Mouse (Mus musculus) heart, embryonic 10.5 days (tissue): ENCODE results near the gene Clasp1. TPM values are rescaled to one million over a fixed set of nuclear protein-coding genes. Genes with fewer than 3 reads are reported as not detected.

Source experiments
- DNase-seq: peaks from one replicate; pipeline ENCODE4 v3.0.0-alpha.2; 2017; ENCODE audit warnings: low spot score
- H3K27ac ChIP-seq: fragments of 300-500 bp; sonication (generic); 2 replicates; pipeline ENCODE4 v1.5.1; 2016; ENCODE audit warnings: mild to moderate bottlenecking
- H3K27me3 ChIP-seq: fragments of 300-500 bp; sonication (generic); 2 replicates; pipeline ENCODE4 v1.6.1; 2016; ENCODE audit warnings: mild to moderate bottlenecking; ENCODE audit not compliant: poor library complexity, insufficient read depth, severe bottlenecking
- H3K36me3 ChIP-seq: fragments of 300-500 bp; sonication (generic); 2 replicates; pipeline ENCODE4 v1.6.1; 2016; ENCODE audit warnings: mild to moderate bottlenecking, moderate library complexity
- H3K4me1 ChIP-seq: fragments of 300-500 bp; sonication (generic); 2 replicates; pipeline ENCODE4 v1.6.1; 2016; ENCODE audit warnings: mild to moderate bottlenecking
- H3K4me3 ChIP-seq: fragments of 300-500 bp; sonication (generic); 2 replicates; pipeline ENCODE4 v1.5.1; 2016; ENCODE audit warnings: mild to moderate bottlenecking, moderate library complexity
- H3K9me3 ChIP-seq: fragments of 300-500 bp; sonication (generic); 2 replicates; pipeline ENCODE4 v1.6.1; 2016; ENCODE audit warnings: mild to moderate bottlenecking, moderate library complexity
- WGBS: fragments of 180-500 bp; shearing (Covaris S2); methylation state at CpG from one replicate; pipeline ENCODE4 v1.1.7; 2016; 5-methylcytosine and 5-hydroxymethylcytosine counted together
- polyA plus RNA-seq: library from polyadenylated mRNA; unstranded; fragments of >200 nt; fragmentation: Nextera tagmentation; extraction: Ambion mirVana; gene quantifications from 2 replicates; pipeline ENCODE4 v1.2.1, GENCODE M21; 2016

The Clasp1 gene
- polyA plus RNA-seq, 1 experiment from 2014 or later: 72.3 TPM

DNA sequence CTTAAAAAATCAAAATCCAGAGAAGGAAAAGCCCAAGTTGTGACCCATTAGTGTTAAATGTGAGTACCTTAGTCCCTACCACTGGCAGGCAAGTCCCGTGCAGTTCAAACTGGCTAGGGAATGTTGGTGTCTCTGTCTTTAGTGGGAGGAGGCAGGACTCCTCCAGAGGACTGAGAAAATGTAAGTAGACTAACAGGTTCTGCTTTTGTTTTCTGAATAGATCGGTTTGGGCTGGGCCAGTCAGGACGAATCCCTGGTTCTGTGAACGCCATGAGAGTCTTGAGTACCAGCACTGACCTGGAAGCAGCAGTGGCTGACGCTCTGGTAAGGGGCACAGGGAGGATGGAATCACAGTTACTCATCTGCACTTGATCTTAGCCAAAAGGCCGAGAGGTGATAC is 150.2 kb downstream of the Clasp1 start:
- 89% methylated on average over 6 of the region's 6 CpGs for WGBS
- no peaks in the 10 kb centered on the region for H3K9me3 ChIP-seq
- H3K27ac ChIP-seq: no peak overlapping the region
- no peak for DNase-seq
- H3K4me1 ChIP-seq: no peaks in the 10 kb centered on the region
- no peaks in the 10 kb centered on the region for H3K27me3 ChIP-seq
- H3K4me3 ChIP-seq: no peak overlapping the region
- H3K36me3 ChIP-seq: peaks cover 87% of the 10 kb centered on the region

DNA sequence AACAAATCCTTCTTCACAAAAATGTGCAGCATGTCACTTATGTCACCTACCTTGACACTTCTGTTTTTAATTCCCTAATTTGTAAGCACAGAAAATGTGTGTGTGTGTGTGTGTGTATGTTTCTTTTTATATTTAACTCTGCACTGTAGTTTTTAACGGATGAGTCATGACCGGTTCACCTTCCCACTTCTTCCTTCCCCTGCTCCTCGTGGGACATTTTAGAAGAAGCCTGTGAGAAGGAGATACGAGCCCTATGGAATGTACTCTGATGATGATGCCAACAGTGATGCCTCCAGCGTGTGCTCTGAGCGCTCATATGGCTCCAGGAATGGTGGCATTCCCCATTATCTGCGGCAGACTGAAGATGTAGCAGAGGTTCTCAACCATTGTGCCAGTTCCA is 154.0 kb downstream of the Clasp1 start:
- DNase-seq: no peak
- WGBS: 90% methylated on average over 7 of the region's 7 CpGs
- H3K27ac ChIP-seq: no peak overlapping the region
- no peak overlapping the region for H3K4me3 ChIP-seq
- H3K9me3 ChIP-seq: no peaks in the 10 kb centered on the region
- H3K4me1 ChIP-seq: no peaks in the 10 kb centered on the region
- H3K36me3 ChIP-seq: peaks cover 88% of the 10 kb centered on the region
- H3K27me3 ChIP-seq: no peaks in the 10 kb centered on the region

DNA sequence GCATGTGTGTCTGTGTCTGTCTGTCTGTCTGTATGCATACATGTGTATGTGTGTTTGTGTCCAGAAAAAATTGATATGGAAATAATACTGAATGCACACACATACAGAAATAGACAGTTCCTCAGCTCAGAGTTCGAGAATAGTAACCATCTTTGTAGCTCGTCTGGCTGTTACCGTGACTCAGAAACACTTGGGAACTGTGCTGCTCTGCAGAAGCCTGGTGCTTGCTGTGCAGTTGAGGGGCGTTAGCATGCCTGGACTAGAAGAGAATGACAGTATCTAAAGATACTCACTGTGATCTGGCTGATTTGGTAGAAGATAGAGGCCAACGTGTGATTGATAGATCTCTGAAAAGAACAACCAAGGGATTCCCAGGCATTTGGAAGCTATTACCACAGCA is 159.9 kb downstream of the Clasp1 start:
- 85% methylated on average over 5 of the region's 5 CpGs for WGBS
- Histone ChIP-seq H3K4me3 (no peak overlapping the region), H3K4me1 (no peaks in the 10 kb centered on the region), H3K36me3 (peaks cover 90% of the 10 kb centered on the region), H3K27me3 (no peaks in the 10 kb centered on the region), H3K27ac (no peak overlapping the region), H3K9me3 (no peaks in the 10 kb centered on the region)
- no peak for DNase-seq

DNA sequence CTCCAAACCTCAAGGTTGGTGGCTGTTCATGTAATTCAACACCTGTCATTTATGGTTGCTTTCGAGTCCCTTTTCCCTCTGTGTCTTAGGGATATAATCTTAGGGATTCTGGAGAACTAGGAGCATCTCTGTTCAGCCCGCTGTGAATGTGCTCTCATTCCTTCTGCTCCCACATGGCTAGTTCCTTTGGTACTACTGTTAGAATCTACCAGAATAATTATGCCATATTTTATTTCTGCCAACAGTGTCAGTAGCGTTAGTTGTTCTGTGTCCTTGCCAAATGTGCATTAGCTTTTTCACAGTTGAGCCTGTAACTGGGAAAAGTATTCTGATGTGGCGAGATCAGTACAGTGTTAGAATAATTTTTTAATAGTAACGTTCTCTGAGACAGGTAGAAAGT is 162.3 kb downstream of the Clasp1 start:
- no peak for DNase-seq
- Histone ChIP-seq H3K4me3 (no peak overlapping the region), H3K9me3 (no peaks in the 10 kb centered on the region), H3K36me3 (peaks cover 95% of the 10 kb centered on the region), H3K27ac (no peak overlapping the region), H3K27me3 (no peaks in the 10 kb centered on the region), H3K4me1 (no peaks in the 10 kb centered on the region)
- WGBS: 93% methylated on average over 5 of the region's 5 CpGs

DNA sequence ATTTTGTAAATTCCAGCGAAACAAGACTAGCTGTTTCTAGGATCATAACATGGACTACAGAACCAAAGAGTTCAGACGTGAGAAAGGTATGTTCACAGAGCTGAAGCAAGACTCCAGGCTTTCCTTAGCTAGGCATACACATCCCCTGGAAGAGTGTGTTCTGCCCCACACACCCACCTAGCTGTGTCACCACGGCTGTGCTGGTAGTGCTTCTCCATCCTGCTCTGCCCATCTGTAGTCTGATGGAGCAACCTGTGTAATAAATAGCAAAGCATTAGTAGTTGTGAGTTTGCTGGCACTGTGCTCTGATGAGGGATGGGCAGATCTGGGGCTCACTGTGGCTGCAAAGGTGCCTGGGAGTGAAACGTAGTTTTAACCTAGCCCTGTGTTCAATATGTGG is 163.2 kb downstream of the Clasp1 start:
- peaks cover 95% of the 10 kb centered on the region for H3K36me3 ChIP-seq
- no peak for DNase-seq
- no peaks in the 10 kb centered on the region for H3K27me3 ChIP-seq
- WGBS: 90% methylated on average over 4 of the region's 4 CpGs
- H3K9me3 ChIP-seq: no peaks in the 10 kb centered on the region
- H3K4me1 ChIP-seq: no peaks in the 10 kb centered on the region
- no peak overlapping the region for H3K4me3 ChIP-seq
- no peak overlapping the region for H3K27ac ChIP-seq

DNA sequence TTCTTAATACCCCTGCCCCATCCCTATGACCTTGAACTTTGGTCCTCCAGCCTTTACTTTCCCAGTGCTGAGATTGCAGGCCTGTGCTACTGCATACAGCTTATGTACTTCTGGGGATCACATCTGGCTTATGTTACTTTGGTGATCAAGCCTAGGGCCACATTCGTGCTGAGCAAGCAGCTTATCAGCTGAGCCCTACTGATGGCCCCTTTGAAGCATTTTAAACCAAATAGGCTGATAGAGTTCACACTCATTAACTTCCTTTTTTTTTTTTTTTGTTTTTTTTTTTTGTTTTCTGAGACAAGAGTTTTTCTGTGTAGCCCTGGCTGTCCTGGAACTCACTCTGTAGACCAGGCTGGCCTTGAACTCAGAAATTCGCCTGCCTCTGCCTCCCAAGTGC is 164.2 kb downstream of the Clasp1 start:
- 62% methylated on average over 2 of the region's 2 CpGs for WGBS
- Histone ChIP-seq H3K27ac (no peak overlapping the region), H3K4me3 (no peak overlapping the region), H3K36me3 (peaks cover 95% of the 10 kb centered on the region), H3K27me3 (no peaks in the 10 kb centered on the region), H3K4me1 (no peaks in the 10 kb centered on the region), H3K9me3 (no peaks in the 10 kb centered on the region)
- no peak for DNase-seq

DNA sequence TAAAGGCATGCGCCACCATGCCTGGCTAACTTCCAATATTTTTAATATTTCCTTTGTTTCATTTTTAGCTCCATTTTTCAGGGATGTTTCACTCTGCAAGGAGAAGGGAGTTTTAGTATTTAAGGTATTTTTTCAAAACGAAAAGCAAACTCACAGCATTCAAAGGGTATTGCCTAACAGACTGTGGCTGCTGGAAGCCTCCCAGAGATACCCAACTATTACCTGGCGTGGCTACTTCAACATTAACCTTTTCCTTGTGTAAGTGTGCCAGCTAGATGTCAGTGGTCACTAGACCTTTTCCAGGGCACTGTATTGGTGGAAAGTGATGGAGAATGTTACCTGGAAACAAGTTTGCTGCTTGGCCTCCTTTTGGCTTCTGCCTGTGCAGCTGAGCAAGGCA is 164.6 kb downstream of the Clasp1 start:
- Histone ChIP-seq H3K9me3 (no peaks in the 10 kb centered on the region), H3K27ac (no peak overlapping the region), H3K4me3 (no peak overlapping the region), H3K27me3 (no peaks in the 10 kb centered on the region), H3K4me1 (no peaks in the 10 kb centered on the region), H3K36me3 (peaks cover 94% of the 10 kb centered on the region)
- DNase-seq: no peak
- 90% methylated on average over 3 of the region's 3 CpGs for WGBS

DNA sequence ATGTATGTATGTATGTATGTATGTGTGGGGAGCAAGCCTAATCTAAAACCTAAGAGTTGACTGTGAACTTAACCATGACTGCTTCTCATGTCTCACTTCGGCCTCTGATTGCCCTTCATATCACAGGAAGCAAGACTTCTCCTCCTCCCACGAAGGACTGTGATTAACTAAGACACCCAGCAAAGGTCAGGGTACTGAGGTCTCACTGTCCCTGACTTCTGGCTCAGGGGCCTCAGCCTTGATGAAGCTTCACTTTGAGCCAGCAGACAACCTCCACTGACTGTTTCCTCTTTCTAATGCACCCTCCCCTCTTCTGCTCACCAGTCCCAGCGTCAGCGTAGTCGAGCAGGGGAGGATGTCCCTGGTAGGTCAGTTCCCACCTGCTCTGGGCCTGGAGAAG is 166.1 kb downstream of the Clasp1 start:
- peaks cover 88% of the 10 kb centered on the region for H3K36me3 ChIP-seq
- no peaks in the 10 kb centered on the region for H3K4me1 ChIP-seq
- no peak overlapping the region for H3K4me3 ChIP-seq
- H3K9me3 ChIP-seq: no peaks in the 10 kb centered on the region
- no peaks in the 10 kb centered on the region for H3K27me3 ChIP-seq
- no peak for DNase-seq
- WGBS: 80% methylated on average over 5 of the region's 5 CpGs
- no peak overlapping the region for H3K27ac ChIP-seq

DNA sequence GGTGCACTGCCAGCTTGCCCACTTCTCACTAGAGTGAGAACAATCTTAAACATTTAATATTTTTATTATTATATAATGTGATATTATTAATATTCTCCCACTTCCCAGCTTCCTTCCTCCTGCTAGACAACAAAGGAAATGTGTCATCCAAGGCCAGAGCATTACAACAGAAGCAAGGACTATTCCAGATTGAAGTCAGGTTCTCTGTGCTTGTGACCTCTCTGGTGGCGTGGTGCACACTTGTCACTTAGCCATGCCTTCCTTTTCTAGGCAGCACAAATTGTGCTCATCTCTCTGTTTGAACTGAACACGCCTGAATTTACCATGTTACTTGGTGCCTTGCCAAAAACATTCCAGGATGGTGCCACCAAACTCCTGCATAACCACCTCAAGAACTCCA is 170.9 kb downstream of the Clasp1 start:
- peaks cover 90% of the 10 kb centered on the region for H3K36me3 ChIP-seq
- no peak overlapping the region for H3K4me3 ChIP-seq
- no peaks in the 10 kb centered on the region for H3K9me3 ChIP-seq
- H3K4me1 ChIP-seq: no peaks in the 10 kb centered on the region
- DNase-seq: no peak
- no peaks in the 10 kb centered on the region for H3K27me3 ChIP-seq
- 91% methylated on average over 2 of the region's 2 CpGs for WGBS
- no peak overlapping the region for H3K27ac ChIP-seq

DNA sequence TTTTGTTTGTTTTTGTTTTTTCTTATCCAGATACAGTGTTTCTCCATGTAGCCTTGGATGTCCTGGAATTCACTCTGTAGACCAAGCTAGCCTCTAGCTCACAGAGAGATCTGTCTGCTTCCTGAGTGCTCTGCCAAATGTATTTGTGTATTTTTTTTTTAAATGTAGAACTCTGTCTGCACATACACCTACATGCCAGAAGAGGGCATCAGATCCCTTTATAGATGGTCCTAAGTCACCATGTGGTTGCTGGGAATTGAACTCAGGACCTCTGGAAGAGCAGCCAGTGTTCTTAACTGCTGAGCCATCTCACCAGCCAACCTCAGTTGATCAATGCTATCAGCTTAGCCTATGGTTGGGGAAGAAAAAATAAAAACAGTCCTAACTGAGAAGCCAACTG is 175.7 kb downstream of the Clasp1 start:
- no peaks in the 10 kb centered on the region for H3K9me3 ChIP-seq
- DNase-seq: no peak
- no peaks in the 10 kb centered on the region for H3K27me3 ChIP-seq
- H3K36me3 ChIP-seq: peaks cover 95% of the 10 kb centered on the region
- no peak overlapping the region for H3K4me3 ChIP-seq
- no peaks in the 10 kb centered on the region for H3K4me1 ChIP-seq
- no peak overlapping the region for H3K27ac ChIP-seq

DNA sequence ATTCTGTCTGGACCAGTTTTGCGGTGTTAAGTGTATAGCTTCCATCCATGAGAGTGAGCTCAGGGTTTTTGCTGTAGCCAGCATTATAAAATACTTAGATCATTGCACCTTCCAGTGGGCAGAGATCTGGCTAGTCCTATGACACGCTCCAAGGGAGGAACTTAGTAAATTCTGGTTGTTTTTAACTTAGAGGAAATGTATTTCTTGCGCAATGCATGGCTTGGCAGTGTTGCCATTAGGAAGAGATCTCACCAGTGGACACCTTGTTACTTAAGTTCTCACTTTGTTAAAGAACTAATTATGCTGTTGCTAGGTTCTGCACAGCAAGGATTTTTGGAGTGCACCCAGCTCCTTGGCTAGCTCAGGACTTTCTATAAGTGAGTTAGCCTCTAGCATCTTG is 178.8 kb downstream of the Clasp1 start:
- no peaks in the 10 kb centered on the region for H3K27me3 ChIP-seq
- peaks cover 94% of the 10 kb centered on the region for H3K36me3 ChIP-seq
- H3K4me3 ChIP-seq: no peak overlapping the region
- no peak overlapping the region for H3K27ac ChIP-seq
- WGBS: 95% methylated on average over 3 of the region's 3 CpGs
- H3K9me3 ChIP-seq: no peaks in the 10 kb centered on the region
- H3K4me1 ChIP-seq: no peaks in the 10 kb centered on the region
- no peak for DNase-seq

DNA sequence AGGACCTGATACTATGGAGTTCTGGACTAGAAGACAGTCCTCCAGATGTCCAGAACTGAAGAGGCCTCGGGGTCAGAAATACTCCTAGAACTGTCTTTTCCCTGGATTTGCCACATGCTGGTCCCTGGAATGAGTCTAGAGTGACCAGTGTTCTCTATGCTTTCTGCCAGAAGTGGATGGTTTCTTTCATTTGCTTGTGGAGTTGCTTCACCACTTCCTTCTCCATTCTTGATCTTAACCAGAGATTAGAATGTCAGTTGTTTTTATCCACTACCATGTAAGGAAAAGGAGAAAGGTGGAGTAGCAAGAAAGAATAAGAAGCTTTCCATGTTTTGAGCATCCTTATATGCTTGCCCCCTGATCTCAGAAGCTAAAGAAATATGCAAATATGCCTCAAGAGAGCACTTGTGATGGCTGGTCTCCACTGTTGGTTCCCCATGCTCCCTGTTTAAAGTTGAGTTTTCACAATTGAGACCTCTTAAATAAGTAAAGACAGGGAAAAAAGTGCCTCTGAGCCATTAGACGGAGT is 191.4 kb downstream of the Clasp1 start:
- H3K36me3 ChIP-seq: peaks cover 64% of the 10 kb centered on the region
- H3K27ac ChIP-seq: no peak overlapping the region

DNA sequence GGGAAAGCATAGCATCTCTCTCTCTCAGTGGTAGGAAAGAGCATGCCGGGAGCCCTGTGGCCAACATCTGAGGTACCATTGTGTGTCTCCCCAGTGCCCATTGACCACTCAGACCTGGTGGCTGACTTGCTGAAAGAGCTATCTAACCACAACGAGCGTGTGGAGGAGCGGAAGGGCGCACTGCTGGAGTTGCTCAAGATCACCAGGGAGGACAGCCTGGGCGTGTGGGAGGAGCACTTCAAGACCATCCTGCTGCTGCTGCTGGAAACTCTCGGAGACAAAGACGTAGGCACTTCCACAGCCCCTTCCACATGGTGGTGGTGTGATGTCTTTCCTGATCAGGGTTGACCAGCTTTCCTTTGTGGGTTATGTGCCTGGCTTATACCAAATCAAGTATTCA is 192.3 kb downstream of the Clasp1 start:
- peaks cover 54% of the 10 kb centered on the region for H3K36me3 ChIP-seq

More for the DNA sequence above, 191.4 kb downstream of the Clasp1 start:
- WGBS: 90% methylated on average over 2 of the region's 2 CpGs
- no peak overlapping the region for H3K4me3 ChIP-seq
- H3K27me3 ChIP-seq: no peaks in the 10 kb centered on the region
- no peaks in the 10 kb centered on the region for H3K4me1 ChIP-seq
- DNase-seq: no peak
- H3K9me3 ChIP-seq: no peaks in the 10 kb centered on the region

DNA sequence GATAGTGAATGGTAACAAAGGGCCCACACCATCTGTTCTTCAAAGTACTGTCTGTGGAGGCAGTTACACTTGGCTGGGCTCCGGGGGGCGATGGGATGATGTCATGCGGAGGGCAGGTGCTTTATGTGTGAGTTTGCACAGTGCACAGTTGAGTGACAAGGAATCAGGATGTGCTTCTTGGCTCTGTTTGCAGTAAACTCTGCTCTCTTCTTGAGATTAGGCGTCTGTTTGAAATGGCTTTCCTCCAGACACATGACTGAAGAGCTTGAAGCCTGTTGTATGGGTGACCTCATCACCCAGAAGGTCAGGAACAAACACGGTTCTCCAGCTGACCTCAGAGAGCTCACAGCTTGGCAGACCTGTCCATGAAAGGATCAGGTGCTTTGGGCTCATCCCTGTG is 200.9 kb downstream of the Clasp1 start:
- 78% methylated on average over 5 of the region's 5 CpGs for WGBS
- Histone ChIP-seq H3K9me3 (no peaks in the 10 kb centered on the region), H3K4me3 (no peak overlapping the region), H3K4me1 (peaks cover 10% of the 10 kb centered on the region), H3K36me3 (peaks cover 58% of the 10 kb centered on the region), H3K27ac (no peak overlapping the region), H3K27me3 (no peaks in the 10 kb centered on the region)
- DNase-seq: no peak

More for the DNA sequence above, 192.3 kb downstream of the Clasp1 start:
- WGBS: 88% methylated on average over 8 of the region's 8 CpGs
- Histone ChIP-seq H3K27me3 (no peaks in the 10 kb centered on the region), H3K4me3 (no peak overlapping the region), H3K4me1 (no peaks in the 10 kb centered on the region), H3K27ac (no peak overlapping the region), H3K9me3 (no peaks in the 10 kb centered on the region)
- DNase-seq: no peak
